Mouse (Mus musculus) forebrain, embryonic 13.5 days (tissue): ENCODE measurements around the gene Olfr31. TPM values are rescaled to one million over a fixed set of nuclear protein-coding genes. Genes with fewer than 3 reads are reported as not detected.

ENCODE experiments used
- ATAC-seq: fragments of 200-750 bp; cut with Nextera tagmentation; 2 replicates; pipeline ENCODE4 v1.8.0; 2017
- H3K27ac ChIP-seq: fragments of 300-500 bp; sonication (generic); 2 replicates; pipeline ENCODE4 v1.5.1; 2015; ENCODE audit warnings: inconsistent platforms, mild to moderate bottlenecking, moderate library complexity
- H3K27me3 ChIP-seq: fragments of 300-500 bp; sonication (generic); 2 replicates; pipeline ENCODE4 v1.6.1; 2015; ENCODE audit warnings: mild to moderate bottlenecking, inconsistent platforms
- H3K36me3 ChIP-seq: fragments of 300-500 bp; sonication (generic); 2 replicates; pipeline ENCODE4 v1.6.1; 2015; ENCODE audit warnings: mild to moderate bottlenecking, inconsistent platforms; ENCODE audit not compliant: poor library complexity, severe bottlenecking
- H3K4me1 ChIP-seq: fragments of 300-500 bp; sonication (generic); 2 replicates; pipeline ENCODE4 v1.6.1; 2015; ENCODE audit warnings: inconsistent platforms
- H3K4me2 ChIP-seq: fragments of 300-500 bp; sonication (generic); 2 replicates; pipeline ENCODE4 v1.6.1; 2015; ENCODE audit warnings: inconsistent platforms, mild to moderate bottlenecking, moderate library complexity
- H3K4me3 ChIP-seq: fragments of 300-500 bp; sonication (generic); 2 replicates; pipeline ENCODE4 v1.5.1; 2015; ENCODE audit warnings: mild to moderate bottlenecking, inconsistent platforms
- H3K9ac ChIP-seq: fragments of 300-500 bp; sonication (generic); 2 replicates; pipeline ENCODE4 v1.6.1; 2015; ENCODE audit warnings: mild to moderate bottlenecking, inconsistent platforms
- H3K9me3 ChIP-seq: fragments of 300-500 bp; sonication (generic); replicated peaks from 2 replicates; pipeline ENCODE4 v1.6.1; 2016; ENCODE audit warnings: inconsistent platforms
- WGBS: fragments of 180-500 bp; shearing (Covaris S2); methylation state at CpG from one replicate; pipeline ENCODE4 v1.1.7; 2015; 5-methylcytosine and 5-hydroxymethylcytosine counted together
- polyA plus RNA-seq: library from polyadenylated mRNA; unstranded; fragments of >200 nt; fragmentation: Nextera tagmentation; extraction: Ambion mirVana; gene quantifications from 2 replicates; pipeline ENCODE4 v1.2.1, GENCODE M21; 2015

The Olfr31 gene
- not detected in 2 replicates for polyA plus RNA-seq

DNA sequence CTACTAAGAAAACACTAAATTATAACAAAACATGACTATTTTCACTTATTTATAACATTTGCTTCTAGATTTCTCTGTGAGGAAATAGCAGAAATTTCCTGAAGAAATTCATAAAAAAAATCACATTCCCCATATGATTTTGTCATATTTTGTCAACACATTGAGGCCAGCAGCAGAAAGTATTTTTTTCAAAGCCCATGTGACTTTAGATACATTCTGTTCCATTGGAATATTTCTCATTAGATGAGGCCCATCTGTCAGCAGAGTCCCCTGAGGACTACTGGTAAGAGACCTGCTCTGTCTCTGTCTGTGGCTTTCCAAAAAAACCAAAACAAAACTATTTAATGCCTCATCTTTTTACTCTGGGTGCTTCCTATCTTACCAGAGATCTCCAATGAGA is at the start of gene Olfr31:
Olfr31 (plus strand) TSS at position 301 of the 400 bp plus-strand sequence.
- H3K27me3 ChIP-seq = no peaks in the 10 kb centered on the region
- no peaks in the 10 kb centered on the region for H3K4me1 ChIP-seq
- ATAC-seq = no peak

DNA sequence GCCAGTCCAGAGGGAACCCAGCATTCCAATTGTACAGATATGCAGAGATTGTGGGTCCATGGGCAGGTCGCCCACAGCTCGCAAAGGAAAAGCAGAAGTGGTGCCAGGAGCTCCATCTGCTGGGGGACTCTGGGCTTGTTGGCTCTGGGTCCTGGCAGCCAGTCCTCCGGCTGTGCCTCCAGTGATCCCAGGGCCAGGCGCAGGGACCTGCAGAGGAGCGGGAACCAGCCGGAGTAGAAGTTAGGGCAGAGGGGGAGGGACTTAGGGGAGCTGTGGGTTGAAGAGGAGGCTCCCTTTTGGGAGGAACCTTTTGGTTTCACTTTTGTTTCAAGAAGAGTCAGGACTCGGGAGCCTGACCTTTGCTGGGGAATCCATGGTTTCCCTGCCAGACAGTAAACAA is 28.2 kb upstream of the Olfr31 start:
- 74% methylated on average over 7 of the region's 7 CpGs for WGBS
- no peak overlapping the region for H3K4me2 ChIP-seq

More for the DNA sequence above, at the start of gene Olfr31:
- no peaks in the 10 kb centered on the region for H3K9me3 ChIP-seq
- H3K27ac ChIP-seq = no peak within 1 kb of the TSS
- no peak within 1 kb of the TSS for H3K4me2 ChIP-seq
- H3K36me3 ChIP-seq = no peaks in the 10 kb centered on the region
- H3K9ac ChIP-seq = no peak within 1 kb of the TSS
- H3K4me3 ChIP-seq = no peak within 1 kb of the TSS

DNA sequence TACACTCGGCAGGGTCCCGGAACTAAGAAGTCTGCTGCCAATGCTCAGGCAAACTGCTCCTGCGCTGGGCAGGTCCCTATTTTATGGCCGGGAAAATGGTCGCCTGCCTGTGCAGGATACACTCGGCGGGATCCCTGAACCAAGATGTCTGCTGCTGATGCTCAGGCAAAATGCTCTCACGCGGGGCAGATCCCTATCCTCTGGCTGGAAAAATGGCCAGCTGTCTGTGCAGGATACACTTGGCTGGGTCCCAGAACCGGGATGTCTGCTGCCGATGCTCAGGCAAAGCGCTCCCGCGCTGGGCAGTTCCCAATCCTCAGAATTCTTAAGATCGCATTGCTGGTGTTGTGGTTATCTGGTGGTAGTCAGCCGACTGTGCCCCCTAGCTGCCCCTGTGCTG is 13.7 kb upstream of the Olfr31 start:
- no peaks in the 10 kb centered on the region for H3K27me3 ChIP-seq
- H3K9ac ChIP-seq = no peak overlapping the region
- H3K4me3 ChIP-seq = no peak overlapping the region
- no peaks in the 10 kb centered on the region for H3K4me1 ChIP-seq
- 60% methylated on average over 16 of the region's 16 CpGs for WGBS
- ATAC-seq = no peak
- H3K27ac ChIP-seq = no peak overlapping the region
- no peaks in the 10 kb centered on the region for H3K36me3 ChIP-seq
- H3K4me2 ChIP-seq = no peak overlapping the region
- H3K9me3 ChIP-seq = no peaks in the 10 kb centered on the region; the same call in 1 of the 2 replicates

More for the DNA sequence above, 28.2 kb upstream of the Olfr31 start:
- H3K9me3 ChIP-seq = peaks cover 15% of the 10 kb centered on the region
- H3K4me1 ChIP-seq = no peaks in the 10 kb centered on the region
- H3K27ac ChIP-seq = no peak overlapping the region
- H3K4me3 ChIP-seq = no peak overlapping the region
- no peak overlapping the region for H3K9ac ChIP-seq
- no peaks in the 10 kb centered on the region for H3K36me3 ChIP-seq
- ATAC-seq = no peak
- no peaks in the 10 kb centered on the region for H3K27me3 ChIP-seq

DNA sequence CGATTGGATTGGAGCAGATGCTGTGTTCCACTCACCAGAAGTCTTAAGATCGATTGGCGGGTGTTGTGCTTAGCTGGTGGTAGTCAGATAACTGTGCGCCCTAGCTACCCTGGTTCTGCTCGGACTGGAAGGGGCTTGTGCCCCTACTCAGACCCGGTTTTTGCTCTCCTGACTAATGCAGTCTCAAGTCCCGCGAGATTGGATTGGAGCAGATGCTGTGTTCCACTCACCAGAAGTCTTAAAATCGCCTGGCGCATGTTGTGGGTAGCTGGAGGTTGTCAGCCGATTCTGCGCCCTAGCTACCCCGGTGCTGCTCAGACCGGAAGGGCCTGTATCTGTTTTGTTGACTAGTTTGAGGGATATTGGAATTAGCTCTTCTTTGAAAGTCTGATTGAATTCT is 13.2 kb upstream of the Olfr31 start:
- Histone ChIP-seq H3K36me3 (no peaks in the 10 kb centered on the region), H3K4me2 (no peak overlapping the region), H3K9ac (no peak overlapping the region), H3K4me3 (no peak overlapping the region), H3K4me1 (no peaks in the 10 kb centered on the region), H3K9me3 (no peaks in the 10 kb centered on the region; the same call in 1 of the 2 replicates), H3K27ac (no peak overlapping the region), H3K27me3 (no peaks in the 10 kb centered on the region)
- WGBS = 63% methylated on average over 14 of the region's 14 CpGs
- ATAC-seq = no peak

DNA sequence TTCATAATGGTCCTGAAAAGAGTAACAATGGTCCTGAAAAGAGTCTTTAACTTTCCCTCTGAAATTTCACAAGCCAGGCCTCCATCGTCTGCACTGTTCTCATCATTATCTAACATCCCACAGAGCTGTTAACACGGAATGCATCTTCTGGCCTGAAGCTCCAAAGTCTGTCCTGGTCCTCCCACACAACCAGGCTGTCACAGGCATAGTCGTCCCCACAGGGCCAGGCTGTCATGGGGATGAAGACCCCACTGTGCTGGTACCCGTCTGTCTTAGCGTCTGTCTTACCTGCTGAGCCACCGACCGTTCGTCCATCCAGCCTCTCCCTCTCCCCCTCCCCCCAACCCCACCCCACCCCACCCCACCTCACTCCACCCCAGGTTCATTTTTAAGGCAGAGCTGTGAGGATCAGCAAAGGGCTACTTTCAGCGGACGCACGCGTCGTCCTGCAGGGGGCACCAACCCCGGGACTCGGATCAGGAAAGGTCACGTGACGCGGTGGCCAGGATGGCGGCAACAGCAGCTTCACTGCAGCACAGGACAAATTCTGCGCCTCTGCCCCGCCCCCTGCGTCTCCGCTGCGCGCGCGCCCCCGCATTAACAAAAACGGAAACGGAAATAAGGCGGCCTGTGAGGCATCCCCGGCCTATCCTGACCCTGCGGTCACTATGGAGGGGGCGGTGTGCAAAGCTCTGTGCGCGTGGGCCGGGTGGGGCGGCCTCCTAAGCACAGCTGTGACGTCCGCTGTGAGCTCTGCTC is 22.7 kb downstream of the Olfr31 start:
- peak; percentile 83 for ATAC-seq
- Histone ChIP-seq H3K9me3 (peaks cover 36% of the 10 kb centered on the region), H3K4me2 (peak overlapping the region; percentile 66), H3K27me3 (no peaks in the 10 kb centered on the region), H3K36me3 (peaks cover 14% of the 10 kb centered on the region; the same call in 1 of the 2 replicates), H3K27ac (no peak overlapping the region), H3K9ac (peak overlapping the region; percentile 61), H3K4me3 (peak overlapping the region; percentile 55), H3K4me1 (no peaks in the 10 kb centered on the region)
- WGBS = 6% methylated on average over 38 of the region's 40 CpGs

DNA sequence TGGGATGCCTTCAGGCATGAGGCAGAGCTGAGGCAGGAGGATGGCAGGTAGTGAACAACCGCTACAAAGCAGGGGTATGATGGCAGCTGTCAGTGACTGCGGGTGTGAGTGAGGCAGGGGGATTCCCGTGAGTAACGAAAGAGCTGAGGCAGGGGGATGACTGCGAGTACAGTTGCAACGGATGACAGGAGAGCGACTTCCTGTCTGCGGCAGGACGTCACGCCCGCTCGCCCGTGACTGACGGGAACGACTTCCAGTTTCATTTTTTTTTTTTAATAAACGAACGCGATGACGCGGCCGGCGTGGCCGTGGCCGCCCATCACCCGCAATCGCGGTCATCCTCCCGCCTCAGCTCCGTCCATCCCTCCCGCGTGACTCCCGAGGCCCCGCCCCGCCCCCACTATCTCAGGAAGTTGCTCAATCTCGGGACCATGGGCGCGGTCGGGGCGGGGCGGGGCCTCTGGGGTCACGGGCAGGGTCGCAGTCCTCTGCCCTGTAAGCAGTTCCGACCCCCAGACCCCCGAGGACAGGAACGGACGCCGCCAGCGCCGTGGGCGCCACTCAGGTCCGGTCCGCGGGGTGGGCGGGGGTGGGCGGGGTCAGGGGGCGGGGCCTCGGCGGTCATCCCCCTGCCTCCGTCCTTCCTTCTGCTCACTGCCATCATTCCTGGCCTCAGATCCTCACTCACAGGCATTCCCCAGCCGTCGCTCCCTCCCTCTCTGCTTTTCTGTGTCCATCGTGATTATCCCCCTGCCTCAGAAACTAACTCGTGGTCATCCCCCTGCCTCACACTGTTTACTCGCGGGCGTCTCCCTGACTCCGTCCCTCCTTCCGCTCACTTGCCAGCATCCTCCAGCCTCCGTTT is 23.6 kb downstream of the Olfr31 start, which contains the start of gene Il3ra:
Il3ra (plus strand) TSS at position 328 of the 865 bp plus-strand sequence.
- ATAC-seq = peak; percentile 61
- 2% methylated on average over 67 of the region's 69 CpGs for WGBS
- peak within 1 kb of the TSS; percentile 66 for H3K4me2 ChIP-seq

DNA sequence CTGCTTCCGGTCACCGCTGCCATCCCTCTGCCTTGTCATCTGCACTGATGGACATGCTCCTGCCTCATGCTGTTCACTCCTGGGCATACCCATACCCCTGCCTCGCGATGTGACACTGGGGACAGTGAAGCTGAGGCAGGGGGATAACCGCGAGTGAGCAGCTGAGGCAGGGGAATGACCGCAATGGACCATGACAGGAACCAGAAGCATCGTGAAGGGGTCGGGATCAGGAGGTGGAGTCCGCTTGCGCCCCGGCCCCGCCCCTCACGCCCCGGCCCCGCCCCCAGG is 24.1 kb downstream of the Olfr31 start:
- H3K4me2 ChIP-seq = peak overlapping the region; percentile 66
- peaks cover 15% of the 10 kb centered on the region; the same call in 1 of the 2 replicates for H3K36me3 ChIP-seq
- peaks cover 51% of the 10 kb centered on the region for H3K9me3 ChIP-seq
- peak overlapping the region; percentile 61; the same call in 1 of the 2 replicates for H3K9ac ChIP-seq
- H3K4me1 ChIP-seq = no peaks in the 10 kb centered on the region
- H3K27me3 ChIP-seq = no peaks in the 10 kb centered on the region
- WGBS = 23% methylated on average over 11 of the region's 16 CpGs
- ATAC-seq = peak; percentile 3; the same call in 1 of the 2 replicates
- no peak overlapping the region for H3K27ac ChIP-seq
- H3K4me3 ChIP-seq = peak overlapping the region; percentile 55

More for the DNA sequence above, 23.6 kb downstream of the Olfr31 start, which contains the start of gene Il3ra:
- H3K4me3 ChIP-seq = peak within 1 kb of the TSS; percentile 55
- no peak within 1 kb of the TSS; the same call in 1 of the 2 replicates for H3K27ac ChIP-seq
- peak within 1 kb of the TSS; percentile 61 for H3K9ac ChIP-seq
- H3K9me3 ChIP-seq = peaks cover 45% of the 10 kb centered on the region
- no peaks in the 10 kb centered on the region for H3K27me3 ChIP-seq
- no peaks in the 10 kb centered on the region for H3K4me1 ChIP-seq
- H3K36me3 ChIP-seq = peaks cover 15% of the 10 kb centered on the region; the same call in 1 of the 2 replicates

DNA sequence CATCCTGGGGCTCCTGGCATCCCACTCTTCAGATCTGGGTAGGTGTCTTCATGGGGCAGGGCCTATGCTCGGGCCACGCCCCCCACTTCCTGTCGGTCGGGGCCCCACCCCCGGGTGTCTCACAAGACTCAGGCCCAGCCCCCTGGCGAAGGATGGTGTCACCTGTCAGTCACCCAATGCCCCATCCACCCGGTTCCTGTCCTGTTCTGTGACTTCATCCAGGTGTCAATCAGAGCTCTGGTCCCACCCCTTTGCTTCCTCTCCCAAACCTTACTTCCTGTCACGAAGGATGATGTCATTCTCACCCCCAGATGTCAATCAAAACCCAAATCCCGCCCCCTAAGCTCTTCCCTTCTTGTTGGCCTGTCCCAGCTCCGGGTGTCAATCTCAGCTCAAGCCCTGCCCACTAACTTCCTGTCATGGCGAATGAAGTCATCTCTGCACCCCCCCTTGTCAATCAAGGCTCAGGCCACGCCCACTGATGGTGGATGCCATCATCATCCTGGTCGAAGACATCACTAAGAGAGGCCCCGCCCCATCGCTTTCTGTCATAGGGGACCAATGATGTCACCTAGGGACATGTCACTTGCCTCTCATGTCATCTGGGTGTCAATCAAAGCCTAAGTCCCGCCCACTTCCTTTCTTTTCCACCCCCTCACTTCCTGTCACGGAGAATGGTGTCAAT is 24.7 kb downstream of the Olfr31 start:
- no peaks in the 10 kb centered on the region for H3K4me1 ChIP-seq
- peaks cover 15% of the 10 kb centered on the region; the same call in 1 of the 2 replicates for H3K36me3 ChIP-seq
- peak overlapping the region; percentile 55; the same call in 1 of the 2 replicates for H3K4me3 ChIP-seq
- H3K4me2 ChIP-seq = no peak overlapping the region
- 0 out of 2 replicates have a peak, but pooled peaks have one; percentile 3 for ATAC-seq
- no peaks in the 10 kb centered on the region for H3K27me3 ChIP-seq
- no peak overlapping the region for H3K9ac ChIP-seq
- WGBS = 85% methylated on average over 17 of the region's 17 CpGs
- peaks cover 52% of the 10 kb centered on the region for H3K9me3 ChIP-seq
- no peak overlapping the region for H3K27ac ChIP-seq

DNA sequence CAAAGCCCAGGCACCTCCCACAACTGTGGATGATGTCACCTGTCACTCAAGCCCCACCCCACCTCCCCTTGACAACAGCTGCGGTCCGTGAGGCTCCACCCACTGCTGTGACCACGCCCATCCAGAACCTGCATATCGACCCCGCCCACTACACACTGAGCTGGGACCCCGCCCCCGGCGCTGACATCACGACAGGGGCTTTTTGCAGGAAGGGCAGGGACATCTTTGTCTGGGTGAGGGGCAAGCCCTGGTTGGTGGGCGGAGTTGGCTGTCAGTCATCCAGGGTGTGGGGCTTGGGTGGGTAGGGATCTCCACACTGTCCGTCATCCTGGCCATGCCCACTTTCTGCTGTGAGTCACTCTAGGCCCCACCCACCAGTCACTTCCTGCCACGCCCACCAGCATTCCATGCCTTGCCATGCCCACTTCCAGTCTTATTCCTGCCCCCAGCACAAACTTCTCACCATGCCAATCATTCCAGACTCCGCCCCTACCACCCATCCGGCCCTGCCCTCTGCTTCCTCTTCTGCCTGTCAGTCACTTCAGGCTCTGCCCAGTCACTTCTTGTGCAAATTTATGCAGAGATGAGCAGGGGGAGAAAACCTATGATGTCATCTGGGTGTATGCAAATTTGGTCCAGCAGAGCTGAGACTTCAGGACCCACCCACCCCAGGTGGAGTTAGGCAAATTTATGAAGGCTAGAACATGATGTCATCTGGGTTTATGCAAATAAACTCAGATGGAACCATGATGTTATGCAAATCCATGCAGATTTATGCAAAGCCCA is 25.4 kb downstream of the Olfr31 start:
- Histone ChIP-seq H3K27me3 (no peaks in the 10 kb centered on the region), H3K4me1 (no peaks in the 10 kb centered on the region), H3K36me3 (peaks cover 15% of the 10 kb centered on the region; the same call in 1 of the 2 replicates), H3K4me3 (no peak overlapping the region), H3K9me3 (peaks cover 52% of the 10 kb centered on the region), H3K4me2 (no peak overlapping the region), H3K9ac (no peak overlapping the region), H3K27ac (no peak overlapping the region)
- ATAC-seq = 0 out of 2 replicates have a peak, but pooled peaks have one; percentile 0
- WGBS = 96% methylated on average over 14 of the region's 14 CpGs

DNA sequence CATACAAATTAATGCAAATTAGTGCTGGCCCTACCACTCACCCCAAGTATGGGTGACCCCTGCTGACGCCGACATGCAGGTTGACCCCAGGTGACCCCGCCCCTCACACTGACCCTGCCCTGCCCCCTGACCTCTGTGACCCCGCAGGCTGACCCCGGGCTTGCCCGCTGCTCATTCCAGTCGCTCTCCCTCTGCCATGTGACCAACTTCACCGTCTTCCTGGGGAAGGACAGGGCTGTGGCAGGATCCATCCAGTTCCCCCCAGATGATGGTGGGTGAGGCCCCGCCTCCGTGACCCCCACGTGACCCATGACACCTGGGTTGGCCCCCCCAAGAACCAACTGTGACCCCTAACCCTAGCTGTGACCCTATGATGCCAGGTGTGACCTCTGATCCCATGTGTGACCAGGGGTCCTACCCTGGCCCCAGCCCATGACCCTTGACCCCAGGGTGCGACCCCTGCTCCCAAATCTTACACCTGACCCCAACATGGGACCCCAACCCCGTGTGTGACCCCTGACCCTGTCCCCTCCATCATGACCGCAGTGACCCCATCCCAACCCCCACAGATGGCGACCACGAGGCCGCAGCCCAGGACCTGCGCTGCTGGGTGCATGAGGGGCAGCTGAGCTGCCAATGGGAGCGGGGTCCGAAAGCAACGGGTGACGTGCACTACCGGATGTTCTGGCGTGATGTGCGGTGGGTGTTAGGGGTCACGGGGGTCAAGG is 26.2 kb downstream of the Olfr31 start:
- no peak for ATAC-seq
- Histone ChIP-seq H3K36me3 (peaks cover 15% of the 10 kb centered on the region; the same call in 1 of the 2 replicates), H3K9ac (no peak overlapping the region), H3K4me1 (no peaks in the 10 kb centered on the region), H3K4me2 (no peak overlapping the region), H3K4me3 (no peak overlapping the region), H3K9me3 (peaks cover 52% of the 10 kb centered on the region), H3K27me3 (no peaks in the 10 kb centered on the region), H3K27ac (no peak overlapping the region)
- 92% methylated on average over 26 of the region's 26 CpGs for WGBS
